Mouse (Mus musculus) layer of hippocampus, adult 8-10 months (tissue): ENCODE data around the gene Gm40460. TPM values are rescaled to one million over a fixed set of nuclear protein-coding genes. Genes with fewer than 3 reads are reported as not detected.
A peak's percentile ranks its signal among the peaks of the same experiment; 100 is the strongest.
"Not testable (repeated sequence)": the region's sequence is repeated elsewhere in the genome, so short reads cannot be mapped to it uniquely, and the experiment has no call there.

Source experiments
- DNase-seq, 2 experiments: peaks; one replicate each; pipeline ENCODE4 v3.0.0; 2022; ENCODE audit warnings: low spot score in 2 of 2
- total RNA-seq, 4 experiments: library from RNA; stranded (reverse); gene quantifications; 2 replicates each; pipeline ENCODE4 v1.2.4; 2022

Gene Gm40460
- total RNA-seq: not detected

DNA sequence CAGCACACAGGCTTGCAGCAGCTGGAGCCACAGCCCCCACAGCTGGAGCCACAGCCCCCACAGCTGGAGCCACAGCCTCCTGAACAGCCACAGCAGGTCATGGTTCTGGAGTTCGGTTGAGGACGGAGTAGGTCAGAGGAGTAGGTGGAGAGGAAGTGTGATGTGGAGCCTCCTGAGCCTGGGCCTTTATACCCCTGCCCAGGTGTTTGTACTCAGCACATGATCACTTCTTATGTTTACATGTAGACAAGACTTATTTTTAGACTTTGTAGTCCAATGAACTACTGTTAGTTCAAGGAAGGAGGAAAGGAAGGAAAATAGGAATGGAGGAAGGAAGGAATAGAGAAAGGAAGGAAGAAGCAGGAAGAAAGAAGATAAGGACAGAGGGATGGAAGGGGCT is at the start of gene Gm40460:
Gm40460 (minus strand) TSS at position 101 of the 400 bp plus-strand sequence.
- no peak for DNase-seq

DNA sequence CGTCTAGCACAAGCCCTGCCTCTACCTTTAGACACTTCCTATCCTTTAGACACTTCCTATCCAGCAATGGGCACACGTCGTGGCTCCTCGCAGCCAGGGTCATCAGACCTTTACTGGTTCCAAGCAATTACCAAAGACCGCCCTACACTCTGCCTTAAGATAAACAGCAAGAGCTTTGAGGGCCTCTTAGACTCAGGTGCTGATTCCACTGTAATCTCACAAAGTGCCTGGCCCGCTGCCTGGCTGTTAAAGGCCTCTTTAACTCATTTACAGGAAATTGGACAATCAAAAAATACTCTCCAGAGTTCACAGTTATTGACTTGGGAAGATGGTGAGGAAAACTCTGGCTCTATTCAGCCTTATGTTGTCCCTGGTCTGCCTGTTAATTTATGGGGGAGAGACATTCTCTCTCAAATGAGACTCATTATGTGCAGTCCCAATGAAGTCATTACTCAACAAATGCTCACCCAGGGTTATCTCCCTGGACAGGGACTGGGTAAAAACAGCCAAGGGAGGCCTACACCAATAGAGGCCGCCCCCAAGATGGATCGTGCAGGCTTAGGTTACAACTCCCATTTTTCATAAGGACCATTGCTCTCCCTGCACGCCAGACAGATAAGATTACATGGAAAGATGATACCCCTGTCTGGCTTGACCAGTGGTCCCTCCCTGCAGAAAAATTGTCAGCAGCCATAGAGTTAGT is 45.2 kb upstream of the Gm40460 start:
- DNase-seq: not testable (repeated sequence)

DNA sequence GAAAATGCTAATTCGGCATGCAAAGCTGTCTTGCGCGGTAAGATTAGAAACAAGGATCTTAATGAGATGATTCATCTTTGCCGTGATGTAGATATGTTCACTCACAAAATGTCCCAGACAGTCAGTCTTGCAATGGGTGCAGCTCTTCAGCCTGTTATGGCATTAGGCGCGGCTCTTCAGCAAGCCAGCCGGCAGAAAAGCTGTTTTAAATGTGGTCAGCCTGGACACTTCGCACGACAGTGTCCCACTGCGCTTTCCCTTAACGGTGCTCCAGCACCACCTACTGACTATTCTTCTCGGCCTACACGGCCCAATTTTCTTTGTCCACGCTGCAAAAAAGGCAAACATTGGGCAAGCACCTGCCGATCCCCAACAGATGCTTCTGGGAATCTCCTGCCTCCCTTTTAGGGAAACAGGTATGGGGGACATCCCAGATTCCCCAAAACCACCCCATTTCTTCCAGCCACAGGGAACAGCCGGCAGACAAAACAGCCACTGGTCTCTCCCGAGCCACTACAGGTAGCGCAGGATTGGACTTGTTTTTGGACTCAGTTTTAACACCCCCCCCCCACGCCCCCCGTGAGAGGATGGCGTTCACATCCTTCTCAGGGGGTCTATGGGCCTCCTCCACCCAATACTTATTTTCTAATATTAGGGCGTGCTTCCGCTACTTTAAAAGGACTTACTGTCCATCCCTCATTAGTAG is 44.4 kb upstream of the Gm40460 start:
- peak; percentile 7 to 11 for DNase-seq

DNA sequence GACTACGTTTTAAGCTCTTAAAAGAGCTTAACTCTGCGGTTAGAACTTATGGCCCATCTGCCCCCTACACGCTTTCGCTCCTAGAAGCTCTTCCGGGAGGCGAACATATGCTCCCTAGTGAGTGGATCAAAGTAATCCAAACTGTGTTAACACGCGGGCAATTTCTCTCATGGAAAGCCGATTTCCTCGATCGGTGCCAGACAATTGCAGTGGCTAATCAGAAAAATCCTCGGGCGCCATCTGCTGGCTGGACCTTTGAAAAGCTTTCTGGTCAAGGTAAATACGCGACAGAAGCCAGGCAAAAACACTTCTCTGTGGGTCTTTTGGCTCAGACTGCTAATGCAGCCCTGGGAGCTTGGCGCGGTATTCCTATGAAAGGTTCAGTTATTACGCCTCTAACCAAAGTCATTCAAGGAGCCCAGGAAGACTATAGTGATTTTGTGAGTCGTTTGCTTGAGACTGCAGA is 43.8 kb upstream of the Gm40460 start:
- DNase-seq: peak; percentile 84 to 93

DNA sequence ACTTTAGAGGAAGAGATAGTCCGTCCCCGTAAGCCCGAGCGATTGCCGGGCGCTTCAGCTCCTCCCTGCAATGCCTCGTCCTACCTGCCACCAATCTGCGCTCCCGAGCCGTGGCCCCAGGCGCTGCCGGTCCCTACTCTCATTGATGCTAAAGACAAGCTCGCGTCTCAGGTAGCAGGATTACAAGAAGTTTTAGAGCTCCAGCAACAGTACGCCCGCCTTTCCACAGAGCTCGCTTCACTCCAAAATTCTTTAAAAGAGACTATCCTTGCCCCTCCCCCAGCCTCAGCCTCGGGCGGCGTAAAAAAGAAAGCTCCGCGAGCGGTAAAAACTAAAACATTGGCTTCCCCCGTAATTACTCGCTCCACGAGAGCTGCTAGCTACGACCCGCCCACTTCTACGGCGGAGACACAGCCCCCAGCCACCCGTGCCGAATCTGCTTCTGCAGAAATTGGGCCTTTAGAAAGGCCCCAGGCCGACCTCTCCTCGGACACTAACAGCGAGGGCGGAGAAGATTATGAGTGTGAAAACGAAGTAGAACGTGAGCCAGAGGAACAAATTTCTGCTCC is 43.2 kb upstream of the Gm40460 start:
- peak; percentile 7 to 12 for DNase-seq

DNA sequence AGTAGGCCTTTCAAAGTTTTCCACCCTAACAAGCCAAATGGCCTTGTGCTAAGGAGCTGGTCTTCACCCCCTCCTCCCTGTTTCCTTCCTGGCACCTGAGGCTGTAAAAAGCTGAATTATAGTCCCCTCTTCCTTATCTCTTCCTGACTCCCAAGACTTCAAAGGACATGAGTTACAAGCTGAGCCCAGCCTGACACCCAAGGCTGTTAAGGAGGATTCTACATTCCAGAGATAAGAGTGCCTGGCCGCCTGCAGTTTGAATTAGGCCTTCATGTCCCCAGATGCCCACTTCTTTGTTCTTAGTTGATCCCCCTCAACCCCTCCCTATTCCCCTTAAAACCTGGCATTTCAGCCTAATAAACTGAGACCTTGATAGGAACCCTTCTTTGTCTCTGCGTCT is 42.0 kb upstream of the Gm40460 start:
- not testable (repeated sequence) for DNase-seq

DNA sequence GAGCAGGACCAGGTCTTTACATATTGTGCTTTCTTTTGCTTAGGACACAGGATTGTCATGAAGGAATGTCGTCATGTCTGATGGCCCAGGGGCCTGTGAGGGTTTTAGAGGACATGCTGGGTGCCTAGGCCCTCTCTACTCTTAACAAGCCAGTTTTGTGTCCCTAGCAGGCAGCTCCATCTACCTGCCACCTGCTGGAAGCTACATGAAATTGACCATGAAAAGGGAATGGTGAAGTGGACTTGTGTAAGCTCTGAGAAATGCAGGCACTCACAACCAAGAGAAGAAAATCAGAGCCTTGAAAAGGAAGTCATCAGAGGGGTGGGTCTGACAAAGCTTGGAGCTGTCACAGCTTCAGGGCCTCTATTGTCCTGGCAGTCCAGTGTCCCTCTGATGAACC is 38.4 kb upstream of the Gm40460 start:
- DNase-seq: not testable (repeated sequence)

DNA sequence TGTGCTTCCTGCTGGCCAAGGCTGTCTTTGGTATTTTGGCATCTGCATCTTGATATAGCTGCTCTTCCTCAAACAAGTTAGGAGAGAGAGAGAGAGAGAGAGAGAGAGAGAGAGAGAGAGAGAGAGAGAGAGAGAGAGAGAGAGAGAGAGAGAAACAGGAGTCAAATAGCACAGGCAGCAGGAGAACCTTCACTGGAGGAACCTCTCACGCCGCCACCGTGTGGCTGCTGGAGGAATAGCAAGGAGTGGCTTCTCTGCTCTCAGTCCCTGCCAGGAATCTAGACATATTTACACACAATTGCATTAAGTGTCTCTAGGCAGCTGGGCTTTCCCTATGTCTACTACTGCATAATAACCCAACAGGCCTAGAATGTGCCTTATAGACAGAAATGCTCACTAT is 37.3 kb upstream of the Gm40460 start:
- peak in 1 of 2 experiments; percentile 49 for DNase-seq

DNA sequence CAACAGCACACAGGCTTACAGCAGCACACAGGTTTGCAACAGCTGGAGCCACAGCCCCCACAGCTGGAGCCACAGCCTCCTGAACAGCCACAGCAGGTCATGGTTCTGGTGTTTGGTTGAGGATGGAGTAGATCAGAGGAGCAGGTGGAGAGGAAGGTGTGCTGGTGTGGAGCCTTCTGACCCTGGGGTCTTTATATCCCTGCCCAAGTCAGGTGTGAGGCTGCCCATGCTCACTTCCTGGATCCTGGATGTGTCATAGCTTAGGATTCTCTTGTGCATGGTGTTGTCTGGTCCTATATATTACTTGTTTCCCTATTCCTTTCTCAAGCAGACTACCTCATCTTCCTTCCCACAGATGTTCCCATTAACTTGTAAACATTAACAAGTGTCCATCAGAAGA is 33.4 kb upstream of the Gm40460 start, which contains the start of gene Gm4559:
Gm4559 (minus strand) TSS at position 101 of the 400 bp plus-strand sequence.
- not testable (repeated sequence) for DNase-seq

DNA sequence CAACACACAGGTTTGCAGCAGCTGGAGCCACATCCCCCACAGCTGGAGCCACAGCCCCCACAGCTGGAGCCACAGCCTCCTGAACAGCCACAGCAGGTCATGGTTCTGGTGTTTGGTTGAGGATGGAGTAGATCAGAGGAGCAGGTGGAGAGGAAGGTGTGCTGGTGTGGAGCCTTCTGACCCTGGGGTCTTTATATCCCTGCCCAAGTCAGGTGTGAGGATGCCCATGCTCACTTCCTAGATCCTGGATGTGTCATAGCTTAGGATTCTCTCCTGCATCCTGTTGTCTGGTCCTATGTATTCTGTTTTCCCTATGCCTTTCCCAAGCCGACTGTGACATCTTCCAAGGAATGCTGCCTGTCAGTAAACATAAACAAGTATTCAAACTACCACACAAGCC is 17.4 kb upstream of the Gm40460 start, which contains the start of gene Gm2431:
Gm2431 (minus strand) TSS at position 101 of the 400 bp plus-strand sequence.
- not testable (repeated sequence) for DNase-seq

DNA sequence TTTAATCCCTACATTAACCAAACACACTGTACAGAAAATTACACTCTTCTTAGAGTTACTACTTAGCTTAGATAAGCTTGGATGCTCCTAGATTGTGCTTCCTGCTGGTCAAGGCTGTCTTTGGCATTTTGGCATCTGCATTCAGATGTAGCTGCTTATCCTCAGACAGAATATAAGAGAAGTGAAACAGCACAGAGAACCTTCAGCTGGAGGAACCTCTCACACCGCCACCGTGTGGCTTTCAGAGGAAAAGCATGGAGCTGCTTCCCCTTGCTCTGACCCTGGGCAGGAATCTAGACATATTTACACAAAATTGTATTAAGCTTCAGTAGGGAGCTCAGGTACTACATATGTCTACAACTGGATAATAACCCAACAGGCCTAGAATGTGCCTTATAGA is 14.6 kb upstream of the Gm40460 start:
- peak in 1 of 2 experiments; percentile 23 for DNase-seq

DNA sequence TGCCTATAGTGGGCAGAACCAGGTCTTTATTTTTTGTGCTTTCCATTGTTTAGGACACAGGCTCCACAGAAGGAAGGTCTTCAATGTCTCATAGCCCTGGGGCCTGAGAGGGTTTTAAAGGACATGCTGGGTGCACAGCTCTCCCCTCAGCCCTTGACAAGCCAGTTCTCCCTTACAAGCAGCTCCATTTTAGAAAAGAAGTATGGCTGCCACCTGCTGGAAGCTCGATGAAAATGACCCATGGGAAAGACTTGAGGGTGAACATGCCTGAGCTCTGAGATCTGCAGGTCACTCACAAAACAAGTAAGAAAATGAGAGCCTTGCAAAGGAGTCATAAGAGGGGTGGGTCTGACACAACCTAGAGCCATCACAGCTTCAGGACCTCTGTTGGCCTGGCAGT is 8.9 kb upstream of the Gm40460 start:
- DNase-seq: peak; percentile 4 to 12

DNA sequence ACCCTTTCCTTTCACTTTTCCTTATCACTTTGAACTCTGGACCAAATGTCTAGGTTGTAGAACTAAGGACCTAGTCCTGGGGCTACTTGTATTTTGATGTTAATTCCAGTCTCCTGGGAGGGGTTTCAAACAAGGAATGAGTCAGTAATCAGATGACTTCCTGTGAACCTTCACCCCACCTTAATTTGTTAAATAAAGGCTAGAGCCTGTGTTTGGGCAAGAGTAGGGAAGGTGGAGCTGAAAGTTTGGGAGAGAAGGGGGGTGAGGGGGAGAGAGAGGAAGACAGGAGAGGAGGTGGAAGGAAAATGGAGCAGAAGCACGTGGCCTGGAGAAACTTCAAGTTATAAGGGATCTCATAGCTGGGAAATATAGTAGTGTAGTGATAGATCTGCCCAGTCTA is 9.3 kb downstream of the Gm40460 start:
- DNase-seq: no peak

DNA sequence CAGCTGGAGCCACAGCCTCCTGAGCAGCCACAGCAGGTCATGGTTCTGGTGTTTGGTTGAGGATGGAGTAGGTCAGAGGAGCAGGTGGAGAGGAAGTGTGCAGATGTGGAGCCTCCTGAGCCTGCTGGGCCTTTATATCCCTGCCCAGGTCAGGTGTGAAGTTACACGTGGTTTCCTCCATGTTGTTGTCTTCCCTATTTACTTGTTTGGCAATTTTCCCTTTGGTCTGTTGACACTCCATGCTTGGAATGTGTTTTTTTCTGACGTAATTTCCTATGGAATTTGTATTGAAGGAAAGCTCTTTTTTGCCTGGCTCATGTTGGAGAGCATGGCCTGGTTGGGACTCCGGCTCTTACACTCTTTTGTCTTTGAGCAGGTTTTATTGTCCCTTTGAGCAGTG is 11.0 kb downstream of the Gm40460 start, which contains the start of gene Krtap5-5:
Krtap5-5 (minus strand) TSS at position 101 of the 400 bp plus-strand sequence.
- not testable (repeated sequence) for DNase-seq

DNA sequence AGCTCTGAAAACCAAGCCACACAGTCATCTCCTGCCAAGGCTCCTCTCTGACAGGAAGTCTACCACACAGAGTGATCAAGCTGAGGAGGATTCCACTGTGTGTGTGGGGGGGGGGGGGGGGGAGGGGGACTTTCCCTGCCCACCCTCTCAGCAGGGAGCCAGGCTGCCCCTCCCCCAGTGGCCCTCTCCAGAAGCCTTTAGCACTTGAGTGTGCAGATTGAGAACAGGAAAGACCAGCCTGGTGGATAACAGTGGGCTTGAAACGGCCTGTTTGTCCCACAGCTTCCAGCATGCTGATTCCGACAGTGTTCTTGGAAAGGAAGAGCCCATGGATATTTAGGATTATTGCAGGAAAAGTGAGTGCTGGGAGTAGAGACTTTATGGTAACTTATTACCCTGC is 16.4 kb downstream of the Gm40460 start:
- DNase-seq: no peak

DNA sequence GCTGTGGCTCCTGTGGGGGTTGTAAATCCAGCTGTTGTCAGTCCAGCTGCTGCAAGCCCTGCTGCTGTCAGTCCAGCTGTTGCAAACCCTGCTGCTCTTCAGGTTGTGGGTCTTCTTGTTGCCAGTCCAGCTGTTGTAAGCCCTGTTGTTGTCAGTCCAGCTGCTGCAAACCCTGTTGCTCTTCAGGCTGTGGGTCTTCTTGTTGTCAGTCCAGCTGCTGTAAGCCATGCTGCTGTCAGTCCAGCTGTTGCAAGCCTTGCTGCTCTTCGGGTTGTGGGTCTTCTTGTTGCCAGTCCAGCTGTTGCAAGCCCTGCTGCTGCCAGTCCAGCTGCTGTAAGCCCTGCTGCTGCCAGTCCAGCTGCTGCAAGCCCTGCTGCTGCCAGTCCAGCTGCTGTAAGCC is 28.7 kb downstream of the Gm40460 start:
- DNase-seq: not testable (repeated sequence)

DNA sequence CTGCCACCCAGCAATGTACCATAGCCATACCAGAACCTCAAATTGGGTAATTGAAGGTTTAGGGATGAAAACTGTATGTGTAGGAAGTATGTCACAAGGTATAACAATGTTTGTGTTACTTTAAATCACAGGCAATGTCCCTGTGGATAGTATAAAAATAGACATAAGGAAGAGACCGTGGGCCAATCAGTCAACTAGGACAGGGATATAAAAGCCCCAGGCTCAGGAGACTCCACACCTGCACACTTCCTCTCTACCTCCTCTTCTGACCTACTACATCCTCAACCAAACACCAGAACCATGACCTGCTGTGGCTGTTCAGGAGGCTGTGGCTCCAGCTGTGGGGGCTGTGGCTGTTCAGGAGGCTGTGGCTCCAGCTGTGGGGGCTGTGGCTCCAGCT is 29.3 kb downstream of the Gm40460 start, which contains the start of gene Gm7579:
Gm7579 (plus strand) TSS at position 301 of the 400 bp plus-strand sequence.
- DNase-seq: no peak

DNA sequence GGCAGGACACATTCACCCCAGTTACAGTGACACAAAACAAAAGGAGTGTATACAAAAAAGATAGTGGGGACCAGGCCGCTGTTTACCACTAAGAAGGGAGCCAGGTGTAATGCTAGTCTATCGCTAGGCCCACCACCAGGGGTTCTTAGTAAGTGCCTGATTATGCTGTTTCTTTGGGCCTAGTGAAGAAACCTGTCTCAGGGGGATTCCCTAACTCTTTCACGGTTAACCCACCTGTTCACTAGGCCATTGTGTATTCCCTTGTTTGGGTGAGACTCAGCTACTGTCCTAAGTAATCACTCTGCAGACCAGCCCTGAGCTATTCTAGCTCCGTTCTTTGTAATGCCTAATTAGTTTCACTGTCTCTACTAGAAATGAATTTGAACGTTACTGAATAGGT is 34.0 kb downstream of the Gm40460 start:
- DNase-seq: not testable (repeated sequence)

DNA sequence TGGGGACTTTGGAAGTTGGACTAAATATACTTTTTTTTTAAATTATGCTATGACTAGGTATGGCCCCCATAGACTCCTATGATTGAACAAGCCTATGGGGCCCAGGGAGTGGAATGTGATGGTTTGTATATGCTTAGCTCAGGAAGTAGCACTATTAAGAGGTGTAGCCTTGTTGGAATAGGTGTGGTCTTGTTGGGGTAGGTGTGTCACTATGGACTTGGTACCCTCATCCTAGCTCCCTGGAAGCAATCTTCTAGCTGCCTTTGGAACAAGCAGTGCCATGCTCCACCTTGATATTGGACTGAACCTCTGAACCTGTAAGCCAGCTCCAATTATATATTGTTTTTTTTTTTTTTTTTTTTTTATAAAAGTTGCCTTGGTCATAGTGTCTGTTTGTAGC is 35.4 kb downstream of the Gm40460 start:
- DNase-seq: no peak

DNA sequence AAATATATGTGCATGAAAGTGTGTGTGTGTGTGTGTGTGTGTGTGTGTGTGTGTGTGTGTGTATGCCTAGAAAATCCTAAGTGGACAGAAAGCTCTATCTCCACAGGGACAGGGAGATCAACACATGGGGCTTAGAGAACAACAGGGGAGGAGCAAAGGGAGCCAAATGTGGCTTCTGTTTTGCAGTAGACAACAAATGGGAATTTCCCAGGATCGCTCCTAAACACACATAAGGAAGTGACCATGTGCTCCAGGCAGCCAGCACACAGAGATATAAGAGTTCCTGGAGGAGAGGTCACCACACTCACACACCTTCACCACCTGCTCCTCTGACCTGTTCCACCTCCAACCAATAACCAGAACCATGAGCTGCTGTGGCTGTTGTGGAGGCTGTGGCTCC is 39.8 kb downstream of the Gm40460 start, which contains the start of gene Krtap5-3:
Krtap5-3 (plus strand) TSS at position 301 of the 400 bp plus-strand sequence.
- DNase-seq: no peak

DNA sequence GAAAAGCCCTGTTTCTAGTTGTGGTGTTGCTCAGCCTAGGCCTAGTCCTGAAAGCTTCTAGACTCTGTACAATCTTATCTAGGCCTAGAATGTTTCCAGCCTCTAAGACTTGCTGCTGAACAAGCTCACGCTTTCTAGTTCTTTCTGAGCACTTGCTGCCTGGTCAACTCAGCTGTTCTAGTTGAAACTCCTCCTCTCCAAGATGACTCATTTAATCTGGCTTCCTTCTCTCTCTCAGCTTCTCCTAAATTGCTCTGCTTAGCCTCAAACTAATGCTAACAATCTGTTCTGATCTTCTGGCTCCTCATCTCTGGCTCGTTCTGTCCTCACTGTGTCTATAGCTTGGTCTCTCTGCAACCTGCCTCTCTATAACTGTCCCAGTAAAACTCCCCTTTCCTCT is 42.1 kb downstream of the Gm40460 start:
- DNase-seq: no peak
